Mouse (Mus musculus): Measurements from ENCODE around the gene Slc38a11. TPM values are rescaled to one million over a fixed set of nuclear protein-coding genes. Genes with fewer than 3 reads are reported as not detected.

The Slc38a11 gene
- polyA plus RNA-seq (2012; rRNA removed) = 0.15 TPM in 1 of 2 replicates, not detected in the other

DNA sequence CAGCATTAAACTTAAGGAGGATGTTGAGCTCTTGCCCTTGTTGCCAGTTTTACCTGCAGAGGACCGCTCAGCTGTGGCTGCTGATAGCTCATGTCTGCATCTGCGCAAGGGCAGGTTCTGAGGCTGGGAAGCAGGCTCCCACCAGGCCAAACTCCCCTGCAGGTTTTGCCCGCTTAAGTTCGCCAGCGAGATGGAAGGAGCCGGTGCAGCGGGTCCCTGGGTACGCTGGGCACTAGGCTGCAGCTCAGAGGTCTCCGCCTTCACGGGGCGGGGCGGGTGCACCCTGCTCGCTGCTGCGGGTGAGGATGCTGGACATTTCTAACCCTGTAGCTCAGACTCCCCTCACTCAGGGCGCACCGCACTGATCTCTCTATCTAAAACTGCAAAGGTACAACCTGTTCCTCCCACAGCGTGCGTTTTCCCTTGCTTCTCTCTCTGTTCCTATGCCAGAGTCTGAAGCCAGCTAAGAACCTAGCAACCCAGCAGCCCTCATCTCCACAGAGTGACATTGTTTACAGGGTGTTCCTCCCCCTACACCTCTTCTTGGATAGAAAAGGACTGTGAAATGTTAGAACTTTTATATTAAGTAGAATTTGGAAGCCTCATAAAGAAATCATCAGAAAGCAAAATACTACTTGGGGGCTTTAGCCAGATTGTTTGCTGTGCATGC, at the start of gene Slc38a11:
Gene Slc38a11 (minus strand): TSS at position 207 of the 670 bp plus-strand sequence.
- no peaks in the 10 kb centered on the region for H3K36me3 ChIP-seq (ENCODE audit: control insufficient read depth, insufficient read depth, low read length)
- no peaks in the 10 kb centered on the region; the same call in 1 of the 2 replicates for H3K27me3 ChIP-seq (ENCODE audit: control insufficient read depth, insufficient read depth, low read length)
- no peak within 1 kb of the TSS for H3K4me3 ChIP-seq (ENCODE audit: control insufficient read depth, insufficient read depth, low read length)
- WGBS = 19% methylated on average over 18 of the region's 18 CpGs
- H3K27ac ChIP-seq (ENCODE audit: control insufficient read depth, insufficient read depth, low read length) = no peak within 1 kb of the TSS
- DNase-seq = peak; percentile 6
- peaks cover 4% of the 10 kb centered on the region; the same call in 1 of the 2 replicates for H3K4me1 ChIP-seq (replicated peaks; ENCODE audit: control insufficient read depth, insufficient read depth, low read length)
- TF ChIP-seq CTCF (IDR thresholded peaks at IDR 0.05; ENCODE audit: borderline replicate concordance, control insufficient read depth, extremely low read depth, insufficient read depth, low read length, poor library complexity) (no peak), POLR2A (IDR thresholded peaks at IDR 0.05; ENCODE audit: control insufficient read depth, extremely low read depth, insufficient read depth, low read length, poor library complexity) (no peak)

- H3K4me3 ChIP-seq (ENCODE audit: control insufficient read depth, insufficient read depth, low read length) = no peak overlapping the region
- TF ChIP-seq POLR2A (IDR thresholded peaks at IDR 0.05; ENCODE audit: control insufficient read depth, extremely low read depth, insufficient read depth, low read length, poor library complexity) (no peak), CTCF (IDR thresholded peaks at IDR 0.05; ENCODE audit: borderline replicate concordance, control insufficient read depth, extremely low read depth, insufficient read depth, low read length, poor library complexity) (no peak)
- no peaks in the 10 kb centered on the region for H3K27me3 ChIP-seq (ENCODE audit: control insufficient read depth, insufficient read depth, low read length)
- H3K27ac ChIP-seq (ENCODE audit: control insufficient read depth, insufficient read depth, low read length) = no peak overlapping the region
- DNase-seq = no peak
- no peaks in the 10 kb centered on the region for H3K36me3 ChIP-seq (ENCODE audit: control insufficient read depth, insufficient read depth, low read length)
- 19% methylated on average over 2 of the region's 2 CpGs for WGBS
- no peaks in the 10 kb centered on the region for H3K4me1 ChIP-seq (replicated peaks; ENCODE audit: control insufficient read depth, insufficient read depth, low read length)
These were observed 43.3 kb upstream of the Slc38a11 start for GRCm38 (mm10) chr2:65407110-65407509.

DNA sequence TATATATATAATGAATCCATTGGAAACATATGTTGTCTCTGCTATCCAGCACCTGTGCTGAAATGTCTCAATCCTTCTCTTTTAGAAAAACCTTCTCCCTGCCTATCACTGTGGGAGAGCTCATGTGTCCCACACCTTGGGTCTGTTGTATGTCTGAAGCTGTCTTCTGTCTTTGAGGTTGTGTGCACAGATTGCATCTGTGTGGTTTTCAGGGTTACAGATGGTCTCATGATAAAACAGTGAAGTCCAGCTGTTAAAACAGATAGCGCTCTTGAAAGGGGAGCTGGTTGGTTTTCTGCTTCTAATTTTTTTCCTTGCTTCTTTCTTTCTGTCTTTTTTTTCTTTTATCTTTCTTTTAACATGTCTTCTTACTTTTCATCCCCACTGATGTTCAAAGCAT, 41.6 kb upstream of the Slc38a11 start:
- Histone ChIP-seq H3K27me3 (ENCODE audit: control insufficient read depth, insufficient read depth, low read length) (no peaks in the 10 kb centered on the region), H3K4me1 (replicated peaks; ENCODE audit: control insufficient read depth, insufficient read depth, low read length) (no peaks in the 10 kb centered on the region), H3K4me3 (ENCODE audit: control insufficient read depth, insufficient read depth, low read length) (no peak overlapping the region), H3K27ac (ENCODE audit: control insufficient read depth, insufficient read depth, low read length) (no peak overlapping the region), H3K36me3 (ENCODE audit: control insufficient read depth, insufficient read depth, low read length) (no peaks in the 10 kb centered on the region)
- WGBS = 14% methylated on average over 1 of the region's 1 CpGs
- no peak for DNase-seq
- TF ChIP-seq POLR2A (IDR thresholded peaks at IDR 0.05; ENCODE audit: control insufficient read depth, extremely low read depth, insufficient read depth, low read length, poor library complexity) (no peak), CTCF (IDR thresholded peaks at IDR 0.05; ENCODE audit: borderline replicate concordance, control insufficient read depth, extremely low read depth, insufficient read depth, low read length, poor library complexity) (no peak)

- 88% methylated on average over 5 of the region's 5 CpGs for WGBS
- Histone ChIP-seq H3K4me3 (ENCODE audit: control insufficient read depth, insufficient read depth, low read length) (no peak overlapping the region), H3K27ac (ENCODE audit: control insufficient read depth, insufficient read depth, low read length) (no peak overlapping the region), H3K4me1 (replicated peaks; ENCODE audit: control insufficient read depth, insufficient read depth, low read length) (no peaks in the 10 kb centered on the region), H3K36me3 (ENCODE audit: control insufficient read depth, insufficient read depth, low read length) (no peaks in the 10 kb centered on the region), H3K27me3 (ENCODE audit: control insufficient read depth, insufficient read depth, low read length) (no peaks in the 10 kb centered on the region)
- DNase-seq = no peak
- no peak for TF ChIP-seq POLR2A (IDR thresholded peaks at IDR 0.05; ENCODE audit: control insufficient read depth, extremely low read depth, insufficient read depth, low read length, poor library complexity)
- no peak for TF ChIP-seq CTCF (IDR thresholded peaks at IDR 0.05; ENCODE audit: borderline replicate concordance, control insufficient read depth, extremely low read depth, insufficient read depth, low read length, poor library complexity)
These were observed 38.2 kb upstream of the Slc38a11 start for GRCm38 (mm10) chr2:65402001-65402400.

- H3K4me3 ChIP-seq (ENCODE audit: control insufficient read depth, insufficient read depth, low read length) = no peak overlapping the region
- no peaks in the 10 kb centered on the region for H3K4me1 ChIP-seq (replicated peaks; ENCODE audit: control insufficient read depth, insufficient read depth, low read length)
- H3K27me3 ChIP-seq (ENCODE audit: control insufficient read depth, insufficient read depth, low read length) = no peaks in the 10 kb centered on the region
- no peak for TF ChIP-seq POLR2A (IDR thresholded peaks at IDR 0.05; ENCODE audit: control insufficient read depth, extremely low read depth, insufficient read depth, low read length, poor library complexity)
- TF ChIP-seq CTCF (IDR thresholded peaks at IDR 0.05; ENCODE audit: borderline replicate concordance, control insufficient read depth, extremely low read depth, insufficient read depth, low read length, poor library complexity) = no peak
- DNase-seq = no peak
- no peak overlapping the region for H3K27ac ChIP-seq (ENCODE audit: control insufficient read depth, insufficient read depth, low read length)
- WGBS = 94% methylated on average over 5 of the region's 5 CpGs
- no peaks in the 10 kb centered on the region for H3K36me3 ChIP-seq (ENCODE audit: control insufficient read depth, insufficient read depth, low read length)
These were observed 36.1 kb upstream of the Slc38a11 start for GRCm38 (mm10) chr2:65399938-65400337.

DNA sequence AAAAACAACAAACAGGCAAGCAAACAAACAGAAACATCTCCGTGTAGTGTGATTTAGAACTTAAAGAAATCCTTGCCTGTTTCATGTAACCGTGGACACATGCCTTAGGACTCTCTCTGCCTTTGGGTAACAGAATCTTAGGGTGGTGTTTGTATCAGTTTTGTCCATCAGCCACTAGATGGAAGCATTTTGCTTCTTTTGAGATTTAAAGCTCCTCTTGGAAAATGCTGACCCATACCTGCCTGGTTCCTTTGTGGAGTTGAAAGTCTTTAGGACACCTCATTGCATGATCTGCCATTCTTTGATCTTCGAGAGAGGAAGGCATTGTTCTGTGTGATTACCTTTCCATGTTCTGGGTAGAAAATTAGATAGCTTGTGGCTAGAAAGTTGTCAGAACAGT, 32.3 kb upstream of the Slc38a11 start:
- Histone ChIP-seq H3K27ac (ENCODE audit: control insufficient read depth, insufficient read depth, low read length) (no peak overlapping the region), H3K4me1 (replicated peaks; ENCODE audit: control insufficient read depth, insufficient read depth, low read length) (no peaks in the 10 kb centered on the region; the same call in 1 of the 2 replicates), H3K36me3 (ENCODE audit: control insufficient read depth, insufficient read depth, low read length) (no peaks in the 10 kb centered on the region), H3K27me3 (ENCODE audit: control insufficient read depth, insufficient read depth, low read length) (no peaks in the 10 kb centered on the region), H3K4me3 (ENCODE audit: control insufficient read depth, insufficient read depth, low read length) (no peak overlapping the region)
- TF ChIP-seq CTCF (IDR thresholded peaks at IDR 0.05; ENCODE audit: borderline replicate concordance, control insufficient read depth, extremely low read depth, insufficient read depth, low read length, poor library complexity) = no peak
- TF ChIP-seq POLR2A (IDR thresholded peaks at IDR 0.05; ENCODE audit: control insufficient read depth, extremely low read depth, insufficient read depth, low read length, poor library complexity) = no peak
- WGBS = 14% methylated on average over 3 of the region's 3 CpGs
- no peak for DNase-seq

All from thymus, adult 2 months (tissue).